Mouse (Mus musculus): ENCODE measurements around the gene Calcb. TPM values are rescaled to one million over a fixed set of nuclear protein-coding genes. Genes with fewer than 3 reads are reported as not detected.

Gene Calcb
- 2.4 and 2.8 TPM in 2 replicates for polyA plus RNA-seq (2014; fragmentation: Nextera tagmentation; extraction: Ambion mirVana)

DNA sequence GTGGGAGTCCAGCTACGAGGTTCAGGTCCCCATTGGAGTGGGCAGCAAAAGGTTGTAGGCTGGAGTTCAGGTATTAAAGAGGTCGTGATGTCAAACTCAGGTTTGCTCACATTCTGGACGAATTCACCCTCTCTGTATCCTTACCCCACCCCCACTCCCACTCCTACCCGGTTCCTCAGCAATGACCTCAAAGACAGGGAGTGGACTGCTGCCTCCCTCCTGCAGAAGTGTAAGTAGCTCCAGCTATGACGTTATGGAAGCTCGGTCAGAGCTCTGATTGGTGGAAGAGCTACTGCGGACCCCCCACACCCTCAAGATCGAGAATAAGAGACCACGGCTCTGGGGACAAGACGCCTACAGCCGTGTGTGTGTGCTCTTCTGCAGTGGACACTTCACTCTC, at the start of gene Calcb:
Gene Calcb (plus strand): TSS at position 344 of the 400 bp plus-strand sequence.
- WGBS = 7% methylated on average over 11 of the region's 11 CpGs
- peaks cover 18% of the 10 kb centered on the region; the same call in 1 of the 2 replicates for H3K27me3 ChIP-seq (ENCODE audit: control insufficient read depth, insufficient read depth, low read length)
- peaks cover 6% of the 10 kb centered on the region; the same call in 1 of the 2 replicates for H3K4me1 ChIP-seq (ENCODE audit: control insufficient read depth, insufficient read depth, low read length)
- no peak within 1 kb of the TSS for H3K27ac ChIP-seq (ENCODE audit: low read length)
- no peak within 1 kb of the TSS for H3K9ac ChIP-seq (replicated peaks; ENCODE audit: low read depth, low read length)
- H3K4me2 ChIP-seq (replicated peaks; ENCODE audit: low read depth, low read length) = peak within 1 kb of the TSS; percentile 29
- no peak within 1 kb of the TSS; the same call in 1 of the 2 replicates for H3K4me3 ChIP-seq (ENCODE audit: low read depth, low read length)
- ATAC-seq (ENCODE audit: insufficient number of reproducible peaks, insufficient read depth, low FRiP score, low read depth) = no peak
- H3K9me3 ChIP-seq (ENCODE audit: control insufficient read depth, low read depth, low read length) = no peaks in the 10 kb centered on the region
- no peaks in the 10 kb centered on the region for H3K36me3 ChIP-seq (ENCODE audit: control insufficient read depth, insufficient read depth, low read length)

DNA sequence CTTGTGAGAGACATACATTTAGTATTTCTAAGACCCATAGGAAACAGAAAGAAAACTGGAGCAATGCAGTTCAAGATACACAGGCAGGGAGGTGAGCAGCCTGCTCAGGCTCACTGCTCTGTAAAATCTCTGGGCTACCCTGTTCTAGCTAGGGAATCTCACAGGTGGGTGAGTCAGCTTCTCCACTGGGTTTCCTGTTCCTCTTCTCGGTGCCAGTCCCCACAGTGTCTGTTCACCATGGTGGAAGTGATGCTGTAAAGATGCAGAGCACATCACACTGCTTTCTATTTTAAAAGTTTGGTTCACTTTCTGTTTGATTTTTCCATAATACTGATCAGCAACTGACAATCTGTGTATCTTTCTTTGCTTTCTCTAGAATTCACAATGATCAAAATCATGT, 47.0 kb upstream of the Calcb start:
- Histone ChIP-seq H3K9me3 (ENCODE audit: control insufficient read depth, low read depth, low read length) (no peaks in the 10 kb centered on the region), H3K4me1 (ENCODE audit: control insufficient read depth, insufficient read depth, low read length) (no peaks in the 10 kb centered on the region), H3K27ac (ENCODE audit: low read length) (no peak overlapping the region), H3K36me3 (ENCODE audit: control insufficient read depth, insufficient read depth, low read length) (no peaks in the 10 kb centered on the region), H3K4me2 (replicated peaks; ENCODE audit: low read depth, low read length) (no peak overlapping the region), H3K4me3 (ENCODE audit: low read depth, low read length) (no peak overlapping the region), H3K27me3 (ENCODE audit: control insufficient read depth, insufficient read depth, low read length) (no peaks in the 10 kb centered on the region), H3K9ac (replicated peaks; ENCODE audit: low read depth, low read length) (no peak overlapping the region)
- ATAC-seq (ENCODE audit: insufficient number of reproducible peaks, insufficient read depth, low FRiP score, low read depth) = no peak
- WGBS = 85% methylated on average over 1 of the region's 1 CpGs

DNA sequence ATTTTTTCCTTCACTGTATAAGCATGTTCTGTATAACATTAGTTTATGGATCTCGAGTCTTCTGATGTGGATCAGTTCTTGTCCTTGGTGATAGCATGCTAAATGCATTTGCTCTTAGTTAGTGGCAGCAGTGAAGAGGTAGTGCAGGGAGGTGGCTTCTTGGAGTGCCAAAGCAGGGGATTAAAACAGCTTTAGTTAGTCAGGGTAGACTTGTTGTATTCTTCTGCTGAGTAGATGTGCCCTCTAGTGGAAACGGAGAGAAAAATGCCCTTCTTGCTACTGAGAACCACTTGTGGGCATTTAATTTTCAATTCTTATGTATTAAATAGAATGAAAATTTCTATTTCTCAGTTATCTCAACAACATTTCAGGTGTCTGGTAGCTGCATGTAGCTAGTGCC, 45.7 kb upstream of the Calcb start:
- H3K9ac ChIP-seq (replicated peaks; ENCODE audit: low read depth, low read length) = no peak overlapping the region
- H3K27ac ChIP-seq (ENCODE audit: low read length) = no peak overlapping the region
- H3K9me3 ChIP-seq (ENCODE audit: control insufficient read depth, low read depth, low read length) = no peaks in the 10 kb centered on the region
- no peaks in the 10 kb centered on the region for H3K4me1 ChIP-seq (ENCODE audit: control insufficient read depth, insufficient read depth, low read length)
- no peak overlapping the region for H3K4me2 ChIP-seq (replicated peaks; ENCODE audit: low read depth, low read length)
- WGBS = 32% methylated on average over 2 of the region's 2 CpGs
- H3K4me3 ChIP-seq (ENCODE audit: low read depth, low read length) = no peak overlapping the region
- ATAC-seq (ENCODE audit: insufficient number of reproducible peaks, insufficient read depth, low FRiP score, low read depth) = no peak
- H3K36me3 ChIP-seq (ENCODE audit: control insufficient read depth, insufficient read depth, low read length) = no peaks in the 10 kb centered on the region
- no peaks in the 10 kb centered on the region for H3K27me3 ChIP-seq (ENCODE audit: control insufficient read depth, insufficient read depth, low read length)

DNA sequence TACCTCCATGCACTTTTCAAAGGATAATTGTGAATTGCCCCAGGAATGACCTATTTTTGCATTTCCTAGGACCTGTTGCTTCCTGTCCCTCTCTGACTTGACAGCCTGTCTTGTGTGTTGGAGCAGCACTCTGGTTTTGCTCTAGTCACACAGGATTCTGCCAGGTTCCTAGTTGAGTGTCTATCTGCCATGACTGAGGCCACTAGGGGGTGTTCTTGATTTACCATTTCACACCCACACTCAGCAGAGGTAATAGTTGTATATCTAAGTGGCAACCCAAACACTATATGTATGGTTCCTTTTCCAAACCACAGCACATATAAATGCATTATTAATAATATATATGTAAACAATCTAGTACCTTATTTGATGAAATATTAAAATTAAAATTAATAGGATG, 26.1 kb upstream of the Calcb start:
- Histone ChIP-seq H3K36me3 (ENCODE audit: control insufficient read depth, insufficient read depth, low read length) (no peaks in the 10 kb centered on the region), H3K4me1 (ENCODE audit: control insufficient read depth, insufficient read depth, low read length) (no peaks in the 10 kb centered on the region), H3K27me3 (ENCODE audit: control insufficient read depth, insufficient read depth, low read length) (no peaks in the 10 kb centered on the region), H3K9me3 (ENCODE audit: control insufficient read depth, low read depth, low read length) (no peaks in the 10 kb centered on the region), H3K9ac (replicated peaks; ENCODE audit: low read depth, low read length) (no peak overlapping the region), H3K4me2 (replicated peaks; ENCODE audit: low read depth, low read length) (no peak overlapping the region), H3K4me3 (ENCODE audit: low read depth, low read length) (no peak overlapping the region), H3K27ac (ENCODE audit: low read length) (no peak overlapping the region)
- no peak for ATAC-seq (ENCODE audit: insufficient number of reproducible peaks, insufficient read depth, low FRiP score, low read depth)

DNA sequence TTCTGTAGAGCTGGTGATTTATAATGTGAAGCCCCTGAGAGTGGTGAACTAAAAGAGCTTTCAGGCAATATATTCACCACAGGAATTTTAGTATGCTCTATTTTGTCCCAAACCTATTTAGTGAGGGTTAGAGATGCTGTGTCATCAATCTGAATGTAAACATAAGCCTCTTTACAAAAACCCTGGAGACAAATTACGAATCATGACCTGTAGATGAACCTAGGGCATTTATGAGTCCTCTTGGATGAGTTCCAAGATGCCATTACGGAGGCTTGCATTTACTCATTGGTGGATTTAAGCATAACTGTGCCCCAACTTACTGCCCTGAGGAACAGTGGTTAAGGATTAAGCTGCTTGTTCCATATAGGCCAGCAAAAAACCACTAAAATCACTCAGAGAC, 17.6 kb upstream of the Calcb start:
- no peaks in the 10 kb centered on the region for H3K9me3 ChIP-seq (ENCODE audit: control insufficient read depth, low read depth, low read length)
- no peaks in the 10 kb centered on the region for H3K36me3 ChIP-seq (ENCODE audit: control insufficient read depth, insufficient read depth, low read length)
- H3K4me1 ChIP-seq (ENCODE audit: control insufficient read depth, insufficient read depth, low read length) = no peaks in the 10 kb centered on the region
- H3K4me3 ChIP-seq (ENCODE audit: low read depth, low read length) = no peak overlapping the region
- no peak overlapping the region for H3K9ac ChIP-seq (replicated peaks; ENCODE audit: low read depth, low read length)
- no peak overlapping the region for H3K27ac ChIP-seq (ENCODE audit: low read length)
- no peak overlapping the region for H3K4me2 ChIP-seq (replicated peaks; ENCODE audit: low read depth, low read length)
- WGBS = 18% methylated on average over 2 of the region's 2 CpGs
- no peaks in the 10 kb centered on the region for H3K27me3 ChIP-seq (ENCODE audit: control insufficient read depth, insufficient read depth, low read length)
- ATAC-seq (ENCODE audit: insufficient number of reproducible peaks, insufficient read depth, low FRiP score, low read depth) = no peak

DNA sequence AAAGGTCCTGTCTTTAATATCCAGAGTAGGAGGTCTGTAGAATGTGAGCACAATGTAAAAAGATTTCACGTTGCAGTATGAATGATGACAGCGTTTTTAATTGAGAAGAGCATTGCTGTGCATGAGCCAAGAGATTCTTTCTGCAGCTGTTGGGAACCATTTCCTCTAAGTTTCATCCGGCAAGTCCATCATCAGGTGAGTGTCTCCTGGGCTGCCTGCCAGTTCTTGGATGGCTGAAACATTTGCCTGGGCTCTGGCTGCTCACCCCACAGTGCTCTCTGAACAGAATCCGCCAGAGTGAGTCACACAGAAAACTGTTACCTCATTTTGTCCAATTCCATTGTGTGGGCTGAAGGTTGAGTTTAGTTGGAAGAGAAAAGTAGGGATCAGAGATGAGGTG, 11.7 kb upstream of the Calcb start:
- H3K4me2 ChIP-seq (replicated peaks; ENCODE audit: low read depth, low read length) = no peak overlapping the region
- H3K27ac ChIP-seq (ENCODE audit: low read length) = no peak overlapping the region
- ATAC-seq (ENCODE audit: insufficient number of reproducible peaks, insufficient read depth, low FRiP score, low read depth) = no peak
- H3K4me1 ChIP-seq (ENCODE audit: control insufficient read depth, insufficient read depth, low read length) = no peaks in the 10 kb centered on the region
- no peaks in the 10 kb centered on the region for H3K27me3 ChIP-seq (ENCODE audit: control insufficient read depth, insufficient read depth, low read length)
- no peaks in the 10 kb centered on the region for H3K9me3 ChIP-seq (ENCODE audit: control insufficient read depth, low read depth, low read length)
- WGBS = 57% methylated on average over 4 of the region's 4 CpGs
- no peak overlapping the region for H3K4me3 ChIP-seq (ENCODE audit: low read depth, low read length)
- no peak overlapping the region for H3K9ac ChIP-seq (replicated peaks; ENCODE audit: low read depth, low read length)
- H3K36me3 ChIP-seq (ENCODE audit: control insufficient read depth, insufficient read depth, low read length) = no peaks in the 10 kb centered on the region

DNA sequence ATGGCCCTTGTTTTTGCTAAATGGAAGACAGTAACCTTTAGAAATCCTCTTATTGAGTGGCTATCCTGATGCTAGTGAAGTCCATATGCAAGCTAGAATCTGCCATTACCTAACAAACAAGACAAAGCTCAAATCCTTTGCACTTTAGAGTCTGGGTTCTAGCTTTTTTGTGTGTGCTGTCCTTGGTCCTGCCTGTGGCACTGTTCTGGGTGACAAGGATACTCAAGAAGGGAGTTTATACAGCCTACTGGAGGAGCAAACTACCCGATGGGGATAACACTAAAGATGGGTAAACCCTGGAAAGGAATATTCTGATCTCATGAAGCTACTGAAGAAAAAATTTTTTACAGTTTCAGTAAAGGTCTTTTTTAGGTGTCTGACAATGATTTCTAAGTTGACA, 11.0 kb upstream of the Calcb start:
- WGBS = 60% methylated on average over 1 of the region's 1 CpGs
- H3K36me3 ChIP-seq (ENCODE audit: control insufficient read depth, insufficient read depth, low read length) = no peaks in the 10 kb centered on the region
- H3K4me1 ChIP-seq (ENCODE audit: control insufficient read depth, insufficient read depth, low read length) = no peaks in the 10 kb centered on the region
- no peak overlapping the region for H3K4me2 ChIP-seq (replicated peaks; ENCODE audit: low read depth, low read length)
- H3K9me3 ChIP-seq (ENCODE audit: control insufficient read depth, low read depth, low read length) = no peaks in the 10 kb centered on the region
- ATAC-seq (ENCODE audit: insufficient number of reproducible peaks, insufficient read depth, low FRiP score, low read depth) = no peak
- H3K27ac ChIP-seq (ENCODE audit: low read length) = no peak overlapping the region
- H3K4me3 ChIP-seq (ENCODE audit: low read depth, low read length) = no peak overlapping the region
- H3K27me3 ChIP-seq (ENCODE audit: control insufficient read depth, insufficient read depth, low read length) = no peaks in the 10 kb centered on the region
- no peak overlapping the region for H3K9ac ChIP-seq (replicated peaks; ENCODE audit: low read depth, low read length)

DNA sequence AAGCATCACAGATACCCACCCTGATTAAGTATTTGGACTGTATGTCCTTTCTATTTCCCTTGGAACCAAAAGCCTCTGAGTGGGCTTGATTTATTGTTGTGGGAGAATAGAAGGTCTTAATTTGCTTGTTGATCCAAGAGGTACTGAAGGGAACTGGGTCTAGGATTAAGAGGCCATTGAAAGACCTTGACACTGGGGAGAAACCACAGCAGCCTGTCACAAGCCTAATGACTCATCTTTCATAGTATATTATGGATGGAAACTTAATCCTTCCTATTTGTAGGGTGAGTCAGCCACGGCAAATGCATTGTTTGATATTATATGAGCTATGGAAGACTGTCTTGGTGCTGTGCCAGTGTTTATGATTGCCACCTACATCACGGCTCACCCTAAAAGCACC, 8.0 kb upstream of the Calcb start:
- Histone ChIP-seq H3K27ac (ENCODE audit: low read length) (no peak overlapping the region), H3K4me2 (replicated peaks; ENCODE audit: low read depth, low read length) (no peak overlapping the region), H3K36me3 (ENCODE audit: control insufficient read depth, insufficient read depth, low read length) (no peaks in the 10 kb centered on the region), H3K4me3 (ENCODE audit: low read depth, low read length) (no peak overlapping the region), H3K9me3 (ENCODE audit: control insufficient read depth, low read depth, low read length) (no peaks in the 10 kb centered on the region), H3K4me1 (ENCODE audit: control insufficient read depth, insufficient read depth, low read length) (no peaks in the 10 kb centered on the region), H3K27me3 (ENCODE audit: control insufficient read depth, insufficient read depth, low read length) (no peaks in the 10 kb centered on the region), H3K9ac (replicated peaks; ENCODE audit: low read depth, low read length) (no peak overlapping the region)
- WGBS = 48% methylated on average over 2 of the region's 2 CpGs
- no peak for ATAC-seq (ENCODE audit: insufficient number of reproducible peaks, insufficient read depth, low FRiP score, low read depth)

DNA sequence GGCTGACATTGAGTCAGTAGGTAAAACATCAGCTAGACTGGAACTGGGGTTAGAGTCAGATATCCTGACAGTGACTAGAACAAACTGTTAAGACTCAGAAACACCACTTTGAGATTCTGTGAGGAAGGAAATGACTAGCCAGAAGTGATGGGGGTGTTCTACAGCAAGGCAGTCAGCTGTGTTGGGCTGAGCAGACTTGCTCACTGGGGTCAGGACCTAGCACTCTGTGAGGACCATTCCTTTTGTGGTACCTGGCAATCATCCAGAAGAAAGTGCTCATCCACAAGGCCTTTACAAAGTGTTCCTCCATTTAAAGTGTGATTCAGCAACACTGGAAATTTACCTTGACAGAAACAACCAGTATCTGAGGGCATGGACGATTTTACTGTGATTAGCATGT, 5.9 kb upstream of the Calcb start:
- Histone ChIP-seq H3K9me3 (ENCODE audit: control insufficient read depth, low read depth, low read length) (no peaks in the 10 kb centered on the region), H3K27me3 (ENCODE audit: control insufficient read depth, insufficient read depth, low read length) (no peaks in the 10 kb centered on the region), H3K27ac (ENCODE audit: low read length) (no peak overlapping the region), H3K4me2 (replicated peaks; ENCODE audit: low read depth, low read length) (no peak overlapping the region), H3K36me3 (ENCODE audit: control insufficient read depth, insufficient read depth, low read length) (no peaks in the 10 kb centered on the region), H3K9ac (replicated peaks; ENCODE audit: low read depth, low read length) (no peak overlapping the region), H3K4me1 (ENCODE audit: control insufficient read depth, insufficient read depth, low read length) (no peaks in the 10 kb centered on the region), H3K4me3 (ENCODE audit: low read depth, low read length) (no peak overlapping the region)
- ATAC-seq (ENCODE audit: insufficient number of reproducible peaks, insufficient read depth, low FRiP score, low read depth) = no peak
- 59% methylated on average over 1 of the region's 1 CpGs for WGBS

All from stomach, embryonic 14.5 days (tissue).